Mouse (Mus musculus): ENCODE data around the gene Nck2. TPM values are rescaled to one million over a fixed set of nuclear protein-coding genes. Genes with fewer than 3 reads are reported as not detected.
A peak's percentile ranks its signal among the peaks of the same experiment; 100 is the strongest.

Gene Nck2
- polyA plus RNA-seq, 1 experiment from 2014 or later = 6.0 TPM

DNA sequence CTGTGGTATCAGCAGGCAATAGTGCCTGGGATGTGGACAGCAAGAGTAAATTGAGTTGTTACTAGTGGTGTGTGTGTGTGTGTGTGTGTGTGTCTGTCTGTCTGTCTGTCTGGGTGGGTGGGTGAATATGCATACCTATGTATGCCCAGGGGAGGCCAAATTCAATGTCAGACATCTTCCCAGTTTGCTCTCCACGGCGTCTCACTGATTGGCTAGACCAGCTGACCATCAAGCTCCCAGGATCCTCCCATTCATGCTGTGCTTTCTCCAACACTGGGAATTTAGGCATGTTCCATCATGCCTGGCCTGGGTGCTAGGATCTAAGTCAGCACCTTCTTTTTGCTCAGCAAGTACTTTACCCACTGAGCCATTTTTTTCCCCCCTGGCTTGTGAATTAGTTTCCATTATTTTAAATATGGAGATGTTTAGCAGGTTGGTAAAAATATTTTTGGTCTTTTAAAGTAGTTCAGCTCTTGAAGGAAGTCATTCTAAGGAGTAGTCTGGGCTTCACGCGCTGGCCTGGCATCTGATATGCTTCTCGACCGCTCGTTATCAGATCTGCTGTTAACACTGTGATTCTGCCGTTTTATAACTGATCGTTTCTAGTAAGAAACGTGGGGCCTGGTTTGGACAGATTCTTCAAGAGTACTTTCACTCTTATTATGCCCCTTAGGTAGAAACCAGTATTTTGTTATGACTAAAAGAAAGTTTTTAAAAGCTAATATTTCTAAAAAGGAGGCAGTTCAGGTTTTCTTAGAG is 26.2 kb downstream of the Nck2 start:
- WGBS (ENCODE audit: insufficient replicate concordance) = 70% methylated on average over 10 of the region's 10 CpGs
- Histone ChIP-seq H3K4me3 (ENCODE audit: low read depth, low read length) (no peak overlapping the region), H3K9ac (replicated peaks) (no peak overlapping the region), H3K36me3 (replicated peaks; ENCODE audit: insufficient read depth, low read length) (no peaks in the 10 kb centered on the region), H3K27me3 (ENCODE audit: insufficient read depth, low read length) (no peaks in the 10 kb centered on the region), H3K4me1 (ENCODE audit: insufficient read depth) (peaks cover 43% of the 10 kb centered on the region), H3K4me2 (ENCODE audit: low read depth, low read length) (no peak overlapping the region), H3K9me3 (ENCODE audit: low read length) (no peaks in the 10 kb centered on the region), H3K27ac (ENCODE audit: low read depth) (no peak overlapping the region)
- no peak for ATAC-seq
- no peak for DNase-seq
- TF ChIP-seq EP300 (IDR thresholded peaks at IDR 0.05; ENCODE audit: low read depth) = no peak
- no peak for TF ChIP-seq CTCF (IDR thresholded peaks at IDR 0.05; ENCODE audit: low read depth)

DNA sequence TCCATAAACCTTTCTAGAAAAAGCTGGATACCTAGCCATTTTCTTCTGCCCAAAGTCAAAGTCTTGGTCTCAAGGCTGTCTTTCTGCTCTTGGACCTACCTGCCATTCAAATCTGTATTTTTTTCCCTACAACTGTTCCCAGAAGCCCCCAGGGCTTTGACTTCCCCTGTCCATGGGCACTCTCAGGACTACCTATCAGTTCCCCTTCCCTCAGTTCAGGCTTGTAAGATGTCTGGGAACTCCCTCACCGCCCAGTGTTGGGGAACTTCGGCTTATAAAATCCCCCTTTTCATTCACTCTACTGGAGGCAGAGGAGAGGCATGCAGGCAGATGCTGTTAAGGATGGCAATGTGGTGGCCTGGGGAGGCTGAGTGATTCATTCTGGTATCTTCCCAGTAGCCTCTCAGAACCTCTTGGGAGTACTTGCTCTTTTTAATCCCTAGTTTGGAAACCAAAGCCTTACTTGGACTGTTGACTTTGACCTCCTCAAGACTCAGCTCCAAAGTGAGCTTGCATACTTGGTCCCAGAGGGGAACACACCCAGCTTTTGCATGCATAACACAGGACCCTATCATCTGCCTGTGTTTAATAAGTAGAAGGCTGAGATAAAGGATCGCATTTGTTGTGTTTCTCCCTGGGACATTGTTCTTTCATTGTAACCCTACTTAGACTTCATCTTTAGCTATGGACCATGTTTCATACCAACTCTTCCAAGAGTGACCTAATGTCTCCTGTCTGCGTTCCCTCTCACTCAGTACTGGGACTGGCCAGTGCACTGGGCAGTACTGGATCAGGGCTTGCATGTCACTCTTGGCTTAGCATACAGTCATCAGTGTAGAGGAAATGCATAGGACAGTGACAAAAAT is 27.0 kb downstream of the Nck2 start:
- H3K27ac ChIP-seq (ENCODE audit: low read depth) = 0 out of 2 replicates have a peak overlapping the region, but pooled peaks have one; percentile 39
- WGBS (ENCODE audit: insufficient replicate concordance) = 73% methylated on average over 4 of the region's 4 CpGs
- H3K9ac ChIP-seq (replicated peaks) = no peak overlapping the region
- peaks cover 40% of the 10 kb centered on the region for H3K4me1 ChIP-seq (ENCODE audit: insufficient read depth)
- H3K4me3 ChIP-seq (ENCODE audit: low read depth, low read length) = no peak overlapping the region
- no peaks in the 10 kb centered on the region for H3K27me3 ChIP-seq (ENCODE audit: insufficient read depth, low read length)
- no peak overlapping the region for H3K4me2 ChIP-seq (ENCODE audit: low read depth, low read length)
- TF ChIP-seq EP300 (IDR thresholded peaks at IDR 0.05; ENCODE audit: low read depth) (no peak), CTCF (IDR thresholded peaks at IDR 0.05; ENCODE audit: low read depth) (no peak)
- H3K36me3 ChIP-seq (replicated peaks; ENCODE audit: insufficient read depth, low read length) = no peaks in the 10 kb centered on the region
- DNase-seq (no peak), ATAC-seq (no peak)
- H3K9me3 ChIP-seq (ENCODE audit: low read length) = no peaks in the 10 kb centered on the region

DNA sequence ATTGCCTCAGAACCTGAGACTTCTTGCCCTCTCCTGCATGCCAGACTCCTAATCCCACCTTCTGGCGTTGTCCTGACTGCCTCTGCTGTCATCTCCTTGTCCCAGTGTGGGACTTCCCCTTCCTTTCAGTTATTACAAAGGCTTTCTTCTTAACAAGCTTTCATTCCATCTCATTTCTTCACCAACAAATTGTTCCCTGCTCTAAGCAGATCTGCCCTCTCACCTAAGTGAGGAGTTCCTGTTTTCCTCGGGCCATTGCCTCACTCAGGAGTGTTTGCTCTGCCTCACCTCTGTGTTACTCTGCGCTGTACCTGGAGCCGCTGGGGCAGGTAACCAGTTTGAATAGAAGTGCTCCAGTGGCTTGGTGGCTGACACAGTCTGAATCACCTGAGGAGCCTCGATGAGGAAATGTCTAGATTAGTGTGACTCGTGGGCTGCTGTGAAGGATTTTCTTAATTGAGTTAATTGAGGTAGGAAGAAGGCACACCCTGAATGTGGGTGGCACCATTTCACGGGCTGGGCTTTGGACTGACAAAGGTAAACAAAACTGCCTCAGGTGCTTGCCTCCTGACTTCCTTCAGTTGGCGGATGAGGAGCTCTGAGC is 27.8 kb downstream of the Nck2 start:
- ATAC-seq (peak; percentile 62), DNase-seq (no peak)
- 50% methylated on average over 8 of the region's 8 CpGs for WGBS (ENCODE audit: insufficient replicate concordance)
- Histone ChIP-seq H3K4me1 (ENCODE audit: insufficient read depth) (peaks cover 35% of the 10 kb centered on the region), H3K4me2 (ENCODE audit: low read depth, low read length) (no peak overlapping the region; the same call in 1 of the 2 replicates), H3K9ac (replicated peaks) (no peak overlapping the region), H3K9me3 (ENCODE audit: low read length) (no peaks in the 10 kb centered on the region), H3K4me3 (ENCODE audit: low read depth, low read length) (no peak overlapping the region), H3K27me3 (ENCODE audit: insufficient read depth, low read length) (no peaks in the 10 kb centered on the region), H3K36me3 (replicated peaks; ENCODE audit: insufficient read depth, low read length) (no peaks in the 10 kb centered on the region), H3K27ac (ENCODE audit: low read depth) (0 out of 2 replicates have a peak overlapping the region, but pooled peaks have one; percentile 39)
- TF ChIP-seq EP300 (IDR thresholded peaks at IDR 0.05; ENCODE audit: low read depth) = no peak
- no peak for TF ChIP-seq CTCF (IDR thresholded peaks at IDR 0.05; ENCODE audit: low read depth)

GRCm38 (mm10) chr1:43473734-43474534 is 29.6 kb downstream of the Nck2 start:
- Histone ChIP-seq H3K27ac (ENCODE audit: low read depth) (peak overlapping the region; percentile 8; the same call in 1 of the 2 replicates), H3K36me3 (replicated peaks; ENCODE audit: insufficient read depth, low read length) (no peaks in the 10 kb centered on the region), H3K9ac (replicated peaks) (no peak overlapping the region), H3K27me3 (ENCODE audit: insufficient read depth, low read length) (no peaks in the 10 kb centered on the region), H3K4me1 (ENCODE audit: insufficient read depth) (peaks cover 26% of the 10 kb centered on the region), H3K4me2 (ENCODE audit: low read depth, low read length) (0 out of 2 replicates have a peak overlapping the region, but pooled peaks have one; percentile 3), H3K9me3 (ENCODE audit: low read length) (no peaks in the 10 kb centered on the region), H3K4me3 (ENCODE audit: low read depth, low read length) (no peak overlapping the region)
- WGBS (ENCODE audit: insufficient replicate concordance) = 51% methylated on average over 5 of the region's 5 CpGs
- ATAC-seq (peak; percentile 35; the same call in 1 of the 2 replicates), DNase-seq (peak; percentile 29)
- TF ChIP-seq CTCF (IDR thresholded peaks at IDR 0.05; ENCODE audit: low read depth) = no peak
- no peak for TF ChIP-seq EP300 (IDR thresholded peaks at IDR 0.05; ENCODE audit: low read depth)

GRCm38 (mm10) chr1:43474535-43475409 is 30.4 kb downstream of the Nck2 start:
- ATAC-seq (peak; percentile 66), DNase-seq (no peak)
- Histone ChIP-seq H3K36me3 (replicated peaks; ENCODE audit: insufficient read depth, low read length) (no peaks in the 10 kb centered on the region), H3K4me1 (ENCODE audit: insufficient read depth) (peaks cover 26% of the 10 kb centered on the region), H3K9ac (replicated peaks) (no peak overlapping the region), H3K4me3 (ENCODE audit: low read depth, low read length) (no peak overlapping the region), H3K27me3 (ENCODE audit: insufficient read depth, low read length) (no peaks in the 10 kb centered on the region), H3K4me2 (ENCODE audit: low read depth, low read length) (0 out of 2 replicates have a peak overlapping the region, but pooled peaks have one; percentile 3), H3K27ac (ENCODE audit: low read depth) (peak overlapping the region; percentile 8; the same call in 1 of the 2 replicates), H3K9me3 (ENCODE audit: low read length) (no peaks in the 10 kb centered on the region)
- peak; percentile 39; the same call in 1 of the 2 replicates for TF ChIP-seq EP300 (IDR thresholded peaks at IDR 0.05; ENCODE audit: low read depth)
- no peak for TF ChIP-seq CTCF (IDR thresholded peaks at IDR 0.05; ENCODE audit: low read depth)
- 50% methylated on average over 6 of the region's 6 CpGs for WGBS (ENCODE audit: insufficient replicate concordance)

Measured in liver, postnatal 0 days (tissue).